Mouse (Mus musculus): ENCODE measurements at regions not wholly inside any gene's neighbourhood (a gene's known extent, or its start where the extent isn't known, plus 50 kb on each side); places are given as distances from the start of the nearest gene placed in this dataset.

- Histone ChIP-seq H3K36me3 (ENCODE audit: control insufficient read depth, insufficient read depth, low read length) (no peaks in the 10 kb centered on the region), H3K27ac (ENCODE audit: low read depth, low read length) (no peak overlapping the region), H3K4me2 (replicated peaks; ENCODE audit: low read depth, low read length) (no peak overlapping the region), H3K9ac (ENCODE audit: low read depth, low read length) (no peak overlapping the region), H3K4me3 (ENCODE audit: low read length) (no peak overlapping the region), H3K9me3 (ENCODE audit: control insufficient read depth, low read length) (no peaks in the 10 kb centered on the region), H3K4me1 (ENCODE audit: control insufficient read depth, insufficient read depth, low read length) (peaks cover 25% of the 10 kb centered on the region), H3K27me3 (ENCODE audit: control insufficient read depth, insufficient read depth, low read length) (no peaks in the 10 kb centered on the region)
- ATAC-seq (ENCODE audit: low FRiP score, low TSS enrichment) = no peak
- 88% methylated on average over 12 of the region's 12 CpGs for WGBS
Measured at GRCm38 (mm10) chr3:103422806-103423205, 143.7 kb downstream of the Trim33 start.

- H3K27ac ChIP-seq (ENCODE audit: low read depth, low read length) = no peak overlapping the region
- no peaks in the 10 kb centered on the region for H3K36me3 ChIP-seq (ENCODE audit: control insufficient read depth, insufficient read depth, low read length)
- no peak overlapping the region for H3K4me2 ChIP-seq (replicated peaks; ENCODE audit: low read depth, low read length)
- no peak for ATAC-seq (ENCODE audit: low FRiP score, low TSS enrichment)
- WGBS = 96% methylated on average over 4 of the region's 4 CpGs
- H3K4me1 ChIP-seq (ENCODE audit: control insufficient read depth, insufficient read depth, low read length) = peaks cover 25% of the 10 kb centered on the region
- no peak overlapping the region for H3K4me3 ChIP-seq (ENCODE audit: low read length)
- H3K27me3 ChIP-seq (ENCODE audit: control insufficient read depth, insufficient read depth, low read length) = no peaks in the 10 kb centered on the region
- H3K9me3 ChIP-seq (ENCODE audit: control insufficient read depth, low read length) = no peaks in the 10 kb centered on the region
- H3K9ac ChIP-seq (ENCODE audit: low read depth, low read length) = no peak overlapping the region
Measured at GRCm38 (mm10) chr3:103423290-103423689, 144.2 kb downstream of the Trim33 start.

GRCm38 (mm10) chr3:103425812-103426430 lies 146.8 kb downstream of the Trim33 start:
- Histone ChIP-seq H3K4me2 (replicated peaks; ENCODE audit: low read depth, low read length) (no peak overlapping the region), H3K9me3 (ENCODE audit: control insufficient read depth, low read length) (no peaks in the 10 kb centered on the region), H3K9ac (ENCODE audit: low read depth, low read length) (no peak overlapping the region), H3K4me3 (ENCODE audit: low read length) (no peak overlapping the region), H3K27me3 (ENCODE audit: control insufficient read depth, insufficient read depth, low read length) (no peaks in the 10 kb centered on the region), H3K4me1 (ENCODE audit: control insufficient read depth, insufficient read depth, low read length) (peaks cover 9% of the 10 kb centered on the region), H3K27ac (ENCODE audit: low read depth, low read length) (no peak overlapping the region), H3K36me3 (ENCODE audit: control insufficient read depth, insufficient read depth, low read length) (no peaks in the 10 kb centered on the region)
- WGBS = 83% methylated on average over 19 of the region's 19 CpGs
- no peak for ATAC-seq (ENCODE audit: low FRiP score, low TSS enrichment)

GRCm38 (mm10) chr3:103429227-103429788 lies 145.7 kb upstream of the Syt6 start:
- Histone ChIP-seq H3K4me3 (ENCODE audit: low read length) (no peak overlapping the region), H3K9ac (ENCODE audit: low read depth, low read length) (no peak overlapping the region), H3K9me3 (ENCODE audit: control insufficient read depth, low read length) (no peaks in the 10 kb centered on the region), H3K4me2 (replicated peaks; ENCODE audit: low read depth, low read length) (no peak overlapping the region), H3K27me3 (ENCODE audit: control insufficient read depth, insufficient read depth, low read length) (no peaks in the 10 kb centered on the region), H3K36me3 (ENCODE audit: control insufficient read depth, insufficient read depth, low read length) (no peaks in the 10 kb centered on the region), H3K4me1 (ENCODE audit: control insufficient read depth, insufficient read depth, low read length) (peaks cover 6% of the 10 kb centered on the region; the same call in 1 of the 2 replicates), H3K27ac (ENCODE audit: low read depth, low read length) (no peak overlapping the region)
- WGBS = 19% methylated on average over 5 of the region's 5 CpGs
- ATAC-seq (ENCODE audit: low FRiP score, low TSS enrichment) = 0 out of 2 replicates have a peak, but pooled peaks have one; percentile 35

GRCm38 (mm10) chr3:103430131-103430530 lies 144.9 kb upstream of the Syt6 start:
- H3K9ac ChIP-seq (ENCODE audit: low read depth, low read length) = no peak overlapping the region
- H3K36me3 ChIP-seq (ENCODE audit: control insufficient read depth, insufficient read depth, low read length) = no peaks in the 10 kb centered on the region
- no peaks in the 10 kb centered on the region for H3K27me3 ChIP-seq (ENCODE audit: control insufficient read depth, insufficient read depth, low read length)
- no peak overlapping the region for H3K4me3 ChIP-seq (ENCODE audit: low read length)
- H3K9me3 ChIP-seq (ENCODE audit: control insufficient read depth, low read length) = no peaks in the 10 kb centered on the region
- ATAC-seq (ENCODE audit: low FRiP score, low TSS enrichment) = no peak
- H3K4me1 ChIP-seq (ENCODE audit: control insufficient read depth, insufficient read depth, low read length) = peaks cover 6% of the 10 kb centered on the region; the same call in 1 of the 2 replicates
- H3K27ac ChIP-seq (ENCODE audit: low read depth, low read length) = no peak overlapping the region
- WGBS = 69% methylated on average over 4 of the region's 4 CpGs
- no peak overlapping the region for H3K4me2 ChIP-seq (replicated peaks; ENCODE audit: low read depth, low read length)

GRCm38 (mm10) chr3:103432254-103432653 lies 142.8 kb upstream of the Syt6 start:
- H3K4me1 ChIP-seq (ENCODE audit: control insufficient read depth, insufficient read depth, low read length) = peaks cover 6% of the 10 kb centered on the region; the same call in 1 of the 2 replicates
- no peaks in the 10 kb centered on the region for H3K9me3 ChIP-seq (ENCODE audit: control insufficient read depth, low read length)
- ATAC-seq (ENCODE audit: low FRiP score, low TSS enrichment) = no peak
- H3K27ac ChIP-seq (ENCODE audit: low read depth, low read length) = no peak overlapping the region
- H3K9ac ChIP-seq (ENCODE audit: low read depth, low read length) = no peak overlapping the region
- 43% methylated on average over 5 of the region's 5 CpGs for WGBS
- H3K4me2 ChIP-seq (replicated peaks; ENCODE audit: low read depth, low read length) = no peak overlapping the region
- no peaks in the 10 kb centered on the region for H3K27me3 ChIP-seq (ENCODE audit: control insufficient read depth, insufficient read depth, low read length)
- H3K36me3 ChIP-seq (ENCODE audit: control insufficient read depth, insufficient read depth, low read length) = no peaks in the 10 kb centered on the region
- H3K4me3 ChIP-seq (ENCODE audit: low read length) = no peak overlapping the region

GRCm38 (mm10) chr3:103436902-103437603 lies 138.0 kb upstream of the Syt6 start:
- Histone ChIP-seq H3K27me3 (ENCODE audit: control insufficient read depth, insufficient read depth, low read length) (no peaks in the 10 kb centered on the region), H3K4me1 (ENCODE audit: control insufficient read depth, insufficient read depth, low read length) (peaks cover 6% of the 10 kb centered on the region; the same call in 1 of the 2 replicates), H3K4me2 (replicated peaks; ENCODE audit: low read depth, low read length) (no peak overlapping the region), H3K27ac (ENCODE audit: low read depth, low read length) (no peak overlapping the region), H3K36me3 (ENCODE audit: control insufficient read depth, insufficient read depth, low read length) (no peaks in the 10 kb centered on the region), H3K9me3 (ENCODE audit: control insufficient read depth, low read length) (no peaks in the 10 kb centered on the region), H3K9ac (ENCODE audit: low read depth, low read length) (no peak overlapping the region), H3K4me3 (ENCODE audit: low read length) (no peak overlapping the region)
- peak; percentile 89 for ATAC-seq (ENCODE audit: low FRiP score, low TSS enrichment)
- 26% methylated on average over 9 of the region's 9 CpGs for WGBS

- H3K9ac ChIP-seq (ENCODE audit: low read depth, low read length) = no peak overlapping the region
- no peaks in the 10 kb centered on the region for H3K27me3 ChIP-seq (ENCODE audit: control insufficient read depth, insufficient read depth, low read length)
- H3K9me3 ChIP-seq (ENCODE audit: control insufficient read depth, low read length) = no peaks in the 10 kb centered on the region
- H3K36me3 ChIP-seq (ENCODE audit: control insufficient read depth, insufficient read depth, low read length) = no peaks in the 10 kb centered on the region
- 64% methylated on average over 12 of the region's 12 CpGs for WGBS
- H3K4me3 ChIP-seq (ENCODE audit: low read length) = no peak overlapping the region
- no peak overlapping the region for H3K4me2 ChIP-seq (replicated peaks; ENCODE audit: low read depth, low read length)
- no peak for ATAC-seq (ENCODE audit: low FRiP score, low TSS enrichment)
- H3K27ac ChIP-seq (ENCODE audit: low read depth, low read length) = no peak overlapping the region
- H3K4me1 ChIP-seq (ENCODE audit: control insufficient read depth, insufficient read depth, low read length) = no peaks in the 10 kb centered on the region
Measured at GRCm38 (mm10) chr3:103438791-103439354, 136.2 kb upstream of the Syt6 start.

GRCm38 (mm10) chr3:103443247-103443646 lies 131.8 kb upstream of the Syt6 start:
- H3K27ac ChIP-seq (ENCODE audit: low read depth, low read length) = no peak overlapping the region
- no peak overlapping the region for H3K4me2 ChIP-seq (replicated peaks; ENCODE audit: low read depth, low read length)
- ATAC-seq (ENCODE audit: low FRiP score, low TSS enrichment) = no peak
- 31% methylated on average over 6 of the region's 6 CpGs for WGBS
- no peaks in the 10 kb centered on the region for H3K27me3 ChIP-seq (ENCODE audit: control insufficient read depth, insufficient read depth, low read length)
- no peaks in the 10 kb centered on the region for H3K36me3 ChIP-seq (ENCODE audit: control insufficient read depth, insufficient read depth, low read length)
- no peaks in the 10 kb centered on the region for H3K9me3 ChIP-seq (ENCODE audit: control insufficient read depth, low read length)
- no peak overlapping the region for H3K4me3 ChIP-seq (ENCODE audit: low read length)
- H3K9ac ChIP-seq (ENCODE audit: low read depth, low read length) = no peak overlapping the region
- H3K4me1 ChIP-seq (ENCODE audit: control insufficient read depth, insufficient read depth, low read length) = no peaks in the 10 kb centered on the region

Data from kidney, embryonic 14.5 days (tissue).